Mouse (Mus musculus): ENCODE measurements around the gene Gm28269.

Gm28269 gene

GRCm38 (mm10) chrX:21744997-21745396, at the start of gene Gm28269:
Gene Gm28269 (minus strand): TSS chrX:21745097.
- DNase-seq (ENCODE audit: extremely low read depth, low read depth), result no peak

GRCm38 (mm10) chrX:21716885-21717284, 28.0 kb downstream of the Gm28269 start:
- no peak for DNase-seq (ENCODE audit: extremely low read depth, low read depth)

- DNase-seq (ENCODE audit: extremely low read depth, low read depth), result no peak
Observed at GRCm38 (mm10) chrX:21715293-21715692, 29.6 kb downstream of the Gm28269 start.

- no peak for DNase-seq (ENCODE audit: extremely low read depth, low read depth)
Observed at GRCm38 (mm10) chrX:21714829-21715228, 30.1 kb downstream of the Gm28269 start, which contains the start of gene Slc6a14. Gene Slc6a14 (plus strand): TSS chrX:21714896.

GRCm38 (mm10) chrX:21704470-21704869, 40.4 kb downstream of the Gm28269 start:
- no peak for DNase-seq (ENCODE audit: extremely low read depth, low read depth)

- DNase-seq (ENCODE audit: extremely low read depth, low read depth), result no peak
Observed at GRCm38 (mm10) chrX:21701646-21702045, 43.3 kb downstream of the Gm28269 start.

GRCm38 (mm10) chrX:21695687-21696086, 49.2 kb downstream of the Gm28269 start:
- no peak for DNase-seq (ENCODE audit: extremely low read depth, low read depth)

- no peak for DNase-seq (ENCODE audit: extremely low read depth, low read depth)
Observed at GRCm38 (mm10) chrX:21695220-21695619, 49.7 kb downstream of the Gm28269 start.

All from MEL-GATA-1-ER (cell line).